Mouse (Mus musculus) CH12.LX (cell line): ENCODE measurements at regions not wholly inside any gene's neighbourhood (a gene's known extent, or its start where the extent isn't known, plus 50 kb on each side); places are given as distances from the start of the nearest gene placed in this dataset.

ENCODE experiments used
- E2F4 ChIP-seq: IDR thresholded peaks from 2 replicates; pipeline ENCODE4 v1.6.1; 2011; ENCODE audit warnings: low read depth, low read length, improper control_type of control experiment; ENCODE audit not compliant: insufficient replicate concordance
- JUND ChIP-seq: conservative IDR thresholded peaks from 2 replicates; pipeline ENCODE4 v1.6.1; 2011; ENCODE audit warnings: low read depth, low read length, improper control_type of control experiment
- MYC ChIP-seq: IDR thresholded peaks from 2 replicates; pipeline ENCODE4 v1.6.1; 2011; ENCODE audit warnings: low read depth, mild to moderate bottlenecking, improper control_type of control experiment, low read length
- ZMIZ1 ChIP-seq: IDR thresholded peaks from 2 replicates; pipeline ENCODE4 v1.6.1; 2012; ENCODE audit warnings: low read depth, mild to moderate bottlenecking, inconsistent platforms, low read length, improper control_type of control experiment

DNA sequence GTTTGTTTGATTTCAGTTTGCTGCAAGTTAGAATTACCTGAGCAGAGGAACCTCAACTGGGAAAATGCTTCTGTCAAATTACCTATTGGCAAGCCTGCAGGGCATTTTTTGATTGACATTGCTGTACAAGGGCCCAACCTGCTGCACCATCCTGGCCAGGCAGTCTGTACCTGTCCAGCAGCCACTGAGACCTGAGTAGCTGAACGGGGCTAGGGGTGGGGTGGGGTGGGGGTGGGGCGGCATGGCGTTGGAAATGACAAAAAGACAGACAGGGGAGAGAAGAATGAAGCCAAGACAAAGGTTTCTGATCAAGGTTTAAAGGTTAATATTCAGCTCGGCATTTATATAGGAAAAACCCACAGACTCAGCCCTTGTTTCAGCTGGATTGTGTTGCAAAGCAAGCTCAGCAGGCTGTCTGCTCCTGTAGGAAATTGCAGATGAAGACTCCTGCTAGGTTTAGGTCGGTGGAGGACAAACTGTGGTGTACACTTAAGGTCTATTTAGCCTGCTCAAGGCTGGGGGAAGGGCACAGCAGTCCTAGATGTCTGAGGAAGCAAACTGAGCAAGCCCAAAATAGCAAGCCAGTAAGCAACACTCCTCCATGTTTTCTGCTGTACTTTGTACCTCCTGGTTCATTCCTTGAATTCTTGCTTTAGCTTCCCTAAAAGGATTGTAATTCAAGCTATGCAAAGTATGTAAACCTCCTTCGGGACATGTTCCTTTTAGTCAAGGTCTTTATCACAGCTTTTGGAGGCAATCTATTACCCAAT is 369.4 kb upstream of the Nrsn1 start:
- TF ChIP-seq JUND, result no peak
- no peak for TF ChIP-seq MYC
- TF ChIP-seq ZMIZ1, result no peak
- no peak for TF ChIP-seq E2F4
